Mouse (Mus musculus) C2C12 (cell line): ENCODE results near the gene Nkiras2.

Experiments
- CTCF ChIP-seq: IDR thresholded peaks from one replicate; pipeline ENCODE4 v1.5.1; 2011; ENCODE audit not compliant: control insufficient read depth, insufficient read depth, insufficient read length
- MYOD1 ChIP-seq: IDR thresholded peaks from one replicate; pipeline ENCODE4 v1.6.1; 2011; ENCODE audit warnings: low read depth; ENCODE audit not compliant: control insufficient read depth, insufficient read length
- USF1 ChIP-seq: IDR thresholded peaks from one replicate; pipeline ENCODE4 v1.6.1; 2011; ENCODE audit warnings: low read depth, mild to moderate bottlenecking, control low read depth, moderate library complexity

- TF ChIP-seq CTCF (no peak), MYOD1 (no peak), USF1 (no peak)
These were observed 4.8 kb downstream of the Nkiras2 start for GRCm38 (mm10) chr11:100623867-100624266.
